ENCODE assay signal across 18 mouse cellular contexts in genomic region chr10:93751302-93751701, GRCm38 (mm10).
A peak's percentile ranks its signal among the peaks of the same experiment; 100 is the strongest.
DNase-seq lines count a peak whose midpoint lies in the region; ATAC-seq lines count a peak whose summit lies in the region.
"Had no signal": no experiment of that assay in that cellular context is flagged by ENCODE, and none has a peak within 500 bp of the region (broad histone marks: within the 10 kb centered on the region; RNA-seq: fewer than 3 reads in every experiment).

No protein-coding gene starts in this region.

- H3K36me3 ChIP-seq in embryonic facial prominence, embryonic 11.5 days (replicated peaks; ENCODE audit: control insufficient read depth, insufficient read depth, low read depth, low read length): no peaks in the 10 kb centered on the region
- H3K36me3 ChIP-seq in embryonic facial prominence, embryonic 10.5 days (replicated peaks): no peaks in the 10 kb centered on the region
- no peaks in the 10 kb centered on the region for H3K36me3 ChIP-seq in hindbrain, embryonic 13.5 days
- H3K36me3 ChIP-seq in midbrain, embryonic 13.5 days: 0 out of 2 replicates have a peak, but pooled peaks cover 2% of the 10 kb centered on the region
- no peaks in the 10 kb centered on the region for H3K36me3 ChIP-seq in neural tube, embryonic 15.5 days
- H3K36me3 ChIP-seq in forebrain, embryonic 10.5 days (replicated peaks): no peaks in the 10 kb centered on the region
- H3K36me3 ChIP-seq: kidney, embryonic 15.5 days had no signal

- no peak overlapping the region for H3K27ac ChIP-seq in embryonic facial prominence, embryonic 11.5 days (replicated peaks; ENCODE audit: low read depth, low read length)
- no peak overlapping the region for H3K27ac ChIP-seq in embryonic facial prominence, embryonic 10.5 days (replicated peaks)
- no peak overlapping the region for H3K27ac ChIP-seq in hindbrain, embryonic 13.5 days
- peak overlapping the region; percentile 15; the same call in 1 of the 2 replicates for H3K27ac ChIP-seq in midbrain, embryonic 13.5 days
- no peak overlapping the region for H3K27ac ChIP-seq in neural tube, embryonic 15.5 days (replicated peaks)
- H3K27ac ChIP-seq in forebrain, embryonic 10.5 days: no peak overlapping the region
- H3K27ac ChIP-seq: kidney, embryonic 15.5 days had no signal

- no peak overlapping the region for H3K9ac ChIP-seq in embryonic facial prominence, embryonic 11.5 days (replicated peaks; ENCODE audit: low read length)
- H3K9ac ChIP-seq in hindbrain, embryonic 13.5 days: no peak overlapping the region
- H3K9ac ChIP-seq in midbrain, embryonic 13.5 days (replicated peaks): no peak overlapping the region
- no peak overlapping the region for H3K9ac ChIP-seq in neural tube, embryonic 15.5 days (replicated peaks)
- H3K9ac ChIP-seq: kidney, embryonic 15.5 days; liver, postnatal 0 days had no signal

- H3K4me1 ChIP-seq in embryonic facial prominence, embryonic 11.5 days (ENCODE audit: control insufficient read depth, insufficient read depth, low read length): no peaks in the 10 kb centered on the region
- H3K4me1 ChIP-seq in embryonic facial prominence, embryonic 10.5 days: peaks cover 13% of the 10 kb centered on the region
- peaks cover 12% of the 10 kb centered on the region for H3K4me1 ChIP-seq in hindbrain, embryonic 13.5 days (replicated peaks)
- peaks cover 23% of the 10 kb centered on the region for H3K4me1 ChIP-seq in midbrain, embryonic 13.5 days (replicated peaks)
- H3K4me1 ChIP-seq in neural tube, embryonic 15.5 days: peaks cover 5% of the 10 kb centered on the region; the same call in 1 of the 2 replicates
- peaks cover 14% of the 10 kb centered on the region for H3K4me1 ChIP-seq in forebrain, embryonic 10.5 days

- H3K4me3 ChIP-seq in embryonic facial prominence, embryonic 11.5 days (ENCODE audit: low read depth, low read length): no peak overlapping the region
- no peak overlapping the region for H3K4me3 ChIP-seq in embryonic facial prominence, embryonic 10.5 days
- no peak overlapping the region for H3K4me3 ChIP-seq in hindbrain, embryonic 13.5 days
- no peak overlapping the region for H3K4me3 ChIP-seq in midbrain, embryonic 13.5 days (replicated peaks)
- no peak overlapping the region for H3K4me3 ChIP-seq in neural tube, embryonic 15.5 days (replicated peaks)
- H3K4me3 ChIP-seq in forebrain, embryonic 10.5 days: no peak overlapping the region
- H3K4me3 ChIP-seq: kidney, embryonic 15.5 days had no signal

- H3K4me2 ChIP-seq in embryonic facial prominence, embryonic 11.5 days (ENCODE audit: low read depth, low read length): no peak overlapping the region
- no peak overlapping the region for H3K4me2 ChIP-seq in hindbrain, embryonic 13.5 days
- no peak overlapping the region for H3K4me2 ChIP-seq in midbrain, embryonic 13.5 days (replicated peaks)
- peak overlapping the region; percentile 7 for H3K4me2 ChIP-seq in neural tube, embryonic 15.5 days
- H3K4me2 ChIP-seq: kidney, embryonic 15.5 days had no signal

- ATAC-seq in embryonic facial prominence, embryonic 11.5 days (replicated peaks; ENCODE audit: insufficient number of reproducible peaks, low FRiP score, low TSS enrichment, low read depth): no peak
- ATAC-seq in hindbrain, embryonic 13.5 days (ENCODE audit: low FRiP score): 0 out of 2 replicates have a peak, but pooled peaks have one; percentile 36
- peak; percentile 67 for ATAC-seq in midbrain, embryonic 13.5 days
- no peak for ATAC-seq in neural tube, embryonic 15.5 days (ENCODE audit: low FRiP score)
- ATAC-seq: inflammation-experienced regulatory T-cells, adult 6 months; liver, postnatal 0 days had no signal

- 61% methylated on average over 14 of the region's 14 CpGs for WGBS in embryonic facial prominence, embryonic 11.5 days
- 61% methylated on average over 14 of the region's 14 CpGs for WGBS in embryonic facial prominence, embryonic 10.5 days
- 28% methylated on average over 14 of the region's 14 CpGs for WGBS in hindbrain, embryonic 13.5 days
- 33% methylated on average over 14 of the region's 14 CpGs for WGBS in midbrain, embryonic 13.5 days
- WGBS in neural tube, embryonic 15.5 days: 17% methylated on average over 14 of the region's 14 CpGs
- 76% methylated on average over 14 of the region's 14 CpGs for WGBS in forebrain, embryonic 10.5 days

- peak; percentile 9 for DNase-seq in embryonic facial prominence, embryonic 11.5 days (ENCODE audit: low spot score)
- DNase-seq in embryonic facial prominence, embryonic 10.5 days (ENCODE audit: low spot score): no peak
- no peak for DNase-seq in urinary bladder, adult 2 months (ENCODE audit: low spot score)
- no peak for DNase-seq in lung, postnatal 14 days
- no peak for DNase-seq in forebrain, embryonic 10.5 days (ENCODE audit: extremely low spot score, low spot score)
- DNase-seq: adrenal gland, adult 2 months; cerebellum, adult 11 months; cerebellum, postnatal 14 days; gastrocnemius, postnatal 14 days; layer of hippocampus, postnatal 36 days; liver; liver, postnatal 0 days; right cerebral cortex, adult 18-20 months had no signal

- no peaks in the 10 kb centered on the region for H3K27me3 ChIP-seq in embryonic facial prominence, embryonic 11.5 days (ENCODE audit: control insufficient read depth, insufficient read depth, low read length)
- H3K27me3 ChIP-seq in embryonic facial prominence, embryonic 10.5 days (replicated peaks; ENCODE audit: low read depth, poor library complexity, severe bottlenecking): peaks cover 7% of the 10 kb centered on the region
- 0 out of 2 replicates have a peak, but pooled peaks cover 7% of the 10 kb centered on the region for H3K27me3 ChIP-seq in hindbrain, embryonic 13.5 days
- no peaks in the 10 kb centered on the region for H3K27me3 ChIP-seq in midbrain, embryonic 13.5 days
- no peaks in the 10 kb centered on the region; the same call in 1 of the 2 replicates for H3K27me3 ChIP-seq in neural tube, embryonic 15.5 days (replicated peaks)
- H3K27me3 ChIP-seq in forebrain, embryonic 10.5 days (ENCODE audit: poor library complexity, severe bottlenecking): peaks cover 28% of the 10 kb centered on the region
- H3K27me3 ChIP-seq: kidney, embryonic 15.5 days had no signal

- H3K9me3 ChIP-seq in embryonic facial prominence, embryonic 11.5 days (replicated peaks; ENCODE audit: control insufficient read depth, low read length): no peaks in the 10 kb centered on the region
- H3K9me3 ChIP-seq in embryonic facial prominence, embryonic 10.5 days: no peaks in the 10 kb centered on the region
- no peaks in the 10 kb centered on the region for H3K9me3 ChIP-seq in hindbrain, embryonic 13.5 days
- no peaks in the 10 kb centered on the region for H3K9me3 ChIP-seq in midbrain, embryonic 13.5 days
- H3K9me3 ChIP-seq in neural tube, embryonic 15.5 days (replicated peaks): no peaks in the 10 kb centered on the region
- no peaks in the 10 kb centered on the region for H3K9me3 ChIP-seq in forebrain, embryonic 10.5 days
- H3K9me3 ChIP-seq: kidney, embryonic 15.5 days had no signal

Comparison
In these comparisons a context has a peak if more than half of its experiments do, and no peak if none do; other contexts are left out.
1. ATAC-seq: peak in hindbrain, embryonic 13.5 days (single experiment) and midbrain, embryonic 13.5 days (single experiment); none in embryonic facial prominence, embryonic 11.5 days (single experiment) and neural tube, embryonic 15.5 days (single experiment).